Mouse (Mus musculus) gastrocnemius, postnatal 14 days (tissue): ENCODE measurements around the gene Prrt3. TPM values are rescaled to one million over a fixed set of nuclear protein-coding genes. Genes with fewer than 3 reads are reported as not detected.

Experiments
- DNase-seq: peaks from one replicate; pipeline ENCODE4 v3.0.0; 2021; ENCODE audit warnings: mixed read lengths
- intact Hi-C: fragments of 180-260 bp; cut with DNase I; formaldehyde crosslinking; loops from one replicate; pipeline ENCODE4 v1.15.1; 2025; ENCODE audit warnings: low total_unique reads
- total RNA-seq, 2 experiments: library from RNA; stranded (reverse); gene quantifications; 2 replicates each; pipeline ENCODE4 v1.2.3; 2021

The Prrt3 gene
- total RNA-seq, 2 experiments from 2014 or later = 0.11 to 0.12 TPM

DNA sequence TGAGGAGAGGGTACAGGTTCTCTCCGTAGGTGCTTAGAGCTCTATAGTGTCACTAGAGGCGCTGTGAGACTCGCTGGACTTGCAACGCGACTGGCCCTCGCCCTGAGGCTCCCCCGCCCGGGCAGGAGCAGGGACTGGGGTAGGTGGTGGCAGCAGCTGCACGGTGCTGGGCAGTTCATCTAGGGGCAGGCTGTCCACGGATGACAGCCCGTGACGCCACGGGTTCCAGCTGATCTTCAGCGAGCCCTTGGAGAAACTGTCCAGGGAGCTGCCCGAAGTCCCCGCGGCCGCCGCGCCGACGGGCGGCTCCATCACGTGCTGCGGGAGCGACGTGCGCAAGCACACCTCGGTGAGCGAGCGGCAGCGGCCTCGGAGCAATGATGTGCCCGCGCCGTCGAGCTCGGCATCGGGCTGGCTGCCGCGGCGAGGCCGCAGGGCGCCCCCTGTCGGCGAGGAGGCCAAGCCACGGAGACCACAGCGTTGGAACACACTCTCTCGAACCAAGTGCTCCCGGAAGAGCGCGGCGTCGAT, 7.4 kb downstream of the Prrt3 start:
- DNase-seq = peak; percentile 82

DNA sequence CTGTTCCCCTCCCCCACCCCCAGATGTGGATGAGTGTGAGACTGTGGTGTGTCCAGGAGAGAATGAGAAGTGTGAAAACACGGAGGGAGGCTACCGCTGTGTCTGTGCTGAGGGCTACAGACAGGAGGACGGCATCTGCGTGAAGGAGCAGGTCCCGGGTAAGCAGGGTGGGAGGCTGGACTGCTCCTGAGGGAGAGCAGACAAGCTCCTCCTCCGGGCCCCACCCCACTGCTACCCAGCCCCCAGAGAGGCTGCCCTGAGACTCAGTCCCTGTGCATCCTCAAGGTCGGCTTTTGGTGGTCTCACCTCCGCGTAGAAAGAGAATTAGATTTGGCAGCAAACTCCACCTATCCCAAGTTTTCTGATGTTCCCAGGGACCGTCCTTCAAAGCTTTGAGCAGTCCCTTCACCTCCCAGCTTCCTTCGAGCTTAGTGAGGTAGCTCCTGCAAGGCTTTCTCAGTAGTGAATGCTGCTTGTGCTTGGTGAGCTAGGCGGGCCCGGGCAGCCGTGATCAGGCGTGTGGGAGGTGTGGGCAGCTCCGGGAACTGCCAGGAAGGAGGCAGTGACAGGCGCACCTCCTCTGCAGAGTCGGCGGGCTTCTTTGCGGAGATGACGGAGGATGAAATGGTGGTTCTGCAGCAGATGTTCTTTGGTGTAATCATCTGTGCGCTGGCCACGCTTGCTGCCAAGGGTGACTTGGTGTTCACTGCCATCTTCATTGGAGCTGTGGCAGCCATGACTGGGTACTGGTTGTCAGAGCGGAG, 9.4 kb downstream of the Prrt3 start:
- no peak for DNase-seq
- intact Hi-C loops = no loop called here

More for the DNA sequence above, 7.4 kb downstream of the Prrt3 start:
- intact Hi-C loops = no loop called here

DNA sequence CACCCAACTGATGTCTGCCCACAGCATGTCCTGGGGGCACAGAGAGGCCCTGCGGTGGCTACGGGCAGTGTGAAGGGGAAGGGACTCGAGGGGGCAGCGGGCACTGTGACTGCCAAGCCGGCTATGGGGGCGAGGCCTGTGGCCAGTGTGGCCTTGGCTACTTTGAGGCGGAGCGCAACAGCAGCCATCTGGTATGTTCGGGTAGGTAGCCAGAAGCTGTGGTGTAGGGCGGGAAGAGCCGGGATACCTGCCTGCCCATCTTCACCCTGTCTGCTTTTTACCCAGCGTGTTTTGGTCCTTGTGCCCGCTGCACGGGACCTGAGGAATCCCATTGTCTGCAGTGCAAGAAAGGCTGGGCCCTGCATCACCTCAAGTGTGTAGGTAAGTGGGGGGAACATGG, 12.3 kb downstream of the Prrt3 start:
- no peak for DNase-seq
- intact Hi-C loops = no loop called here

DNA sequence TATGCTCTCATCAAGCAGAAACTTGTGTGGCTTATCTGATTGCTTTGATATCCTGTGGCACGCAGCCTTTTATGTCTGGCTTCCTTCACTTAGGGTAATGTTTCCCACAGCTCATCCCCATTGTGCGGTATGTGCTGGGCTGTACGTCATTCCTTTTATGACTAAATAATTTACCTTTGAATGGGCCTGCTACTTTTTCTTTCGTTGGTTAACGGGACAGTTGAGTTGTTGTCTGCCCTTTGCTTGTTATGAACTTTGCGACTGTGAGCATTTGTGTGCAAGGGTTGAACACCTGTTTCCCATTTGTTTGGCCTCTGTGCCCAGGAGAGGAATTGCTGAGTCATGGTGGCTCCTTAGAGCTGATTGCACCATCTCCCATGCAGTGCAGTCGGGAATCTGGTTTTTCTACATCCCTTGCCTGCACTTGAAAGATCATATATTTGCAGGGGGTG, 14.6 kb downstream of the Prrt3 start:
- intact Hi-C loops = no loop called here

DNA sequence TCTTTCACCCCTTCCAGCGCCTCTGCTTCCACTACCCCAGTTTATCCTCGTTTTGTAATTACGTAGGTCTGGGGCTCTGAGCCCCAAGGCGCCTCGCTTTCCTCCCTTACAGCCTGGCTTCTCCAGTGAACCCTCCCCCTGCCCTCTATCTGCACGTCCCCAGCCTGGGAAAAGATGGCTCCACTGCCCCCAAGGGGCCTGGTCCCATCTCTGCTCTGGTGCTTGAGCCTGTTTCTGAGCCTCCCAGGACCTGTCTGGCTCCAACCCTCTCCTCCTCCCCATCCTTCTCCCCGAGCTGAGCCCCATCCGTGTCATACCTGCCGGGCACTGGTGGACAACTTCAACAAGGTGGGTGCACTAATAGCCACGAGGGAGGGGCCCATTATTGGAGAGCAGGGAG, 18.0 kb downstream of the Prrt3 start:
- intact Hi-C loops = no loop called here
- DNase-seq = no peak

More for the DNA sequence above, 14.6 kb downstream of the Prrt3 start:
- DNase-seq = no peak

DNA sequence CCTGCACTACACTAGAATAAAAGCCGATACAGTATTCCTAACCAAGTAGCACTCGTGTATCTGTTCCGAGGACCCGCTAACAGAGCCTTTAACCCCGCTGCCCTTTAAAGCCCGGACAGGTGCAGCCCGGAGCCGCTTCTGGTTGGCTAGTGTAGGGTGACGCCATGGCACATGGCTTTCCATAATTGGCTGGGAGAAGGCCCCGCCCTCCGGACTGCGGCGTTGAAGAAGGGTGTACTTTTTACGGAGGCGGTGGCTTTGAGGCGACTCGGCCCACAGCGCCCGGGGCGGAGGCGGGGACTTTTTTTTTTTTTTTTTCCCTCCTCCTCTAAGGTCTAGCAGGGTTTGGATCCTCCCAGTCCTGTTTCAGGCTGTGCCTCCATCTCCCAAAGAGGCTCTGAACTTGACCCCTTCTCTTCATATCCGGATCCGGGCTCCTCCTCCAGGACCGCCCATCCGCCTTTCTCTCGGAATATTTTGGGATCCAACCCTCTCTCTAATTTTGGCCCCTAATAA, 18.6 kb downstream of the Prrt3 start, which contains the start of gene Creld1:
Gene Creld1, plus strand, starts transcription at position 198 of the 516 bp plus-strand sequence.
- peak; percentile 94 for DNase-seq
- intact Hi-C loops = no loop called here

DNA sequence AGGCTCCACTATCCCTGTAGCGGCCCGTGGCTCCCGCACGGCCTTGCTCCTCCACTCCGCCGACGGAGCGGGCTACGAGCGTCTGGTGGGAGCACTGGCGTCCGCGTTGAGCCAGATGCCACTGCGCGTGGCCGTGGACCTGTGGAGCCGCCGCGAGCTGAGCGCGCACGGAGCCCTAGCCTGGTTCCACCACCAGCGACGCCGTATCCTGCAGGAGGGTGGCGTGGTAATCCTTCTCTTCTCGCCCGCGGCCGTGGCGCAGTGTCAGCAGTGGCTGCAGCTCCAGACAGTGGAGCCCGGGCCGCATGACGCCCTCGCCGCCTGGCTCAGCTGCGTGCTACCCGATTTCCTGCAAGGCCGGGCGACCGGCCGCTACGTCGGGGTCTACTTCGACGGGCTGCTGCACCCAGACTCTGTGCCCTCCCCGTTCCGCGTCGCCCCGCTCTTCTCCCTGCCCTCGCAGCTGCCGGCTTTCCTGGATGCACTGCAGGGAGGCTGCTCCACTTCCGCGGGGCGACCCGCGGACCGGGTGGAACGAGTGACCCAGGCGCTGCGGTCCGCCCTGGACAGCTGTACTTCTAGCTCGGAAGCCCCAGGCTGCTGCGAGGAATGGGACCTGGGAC, 19.1 kb downstream of the Prrt3 start:
- DNase-seq = peak; percentile 48
- intact Hi-C loops = no loop called here

DNA sequence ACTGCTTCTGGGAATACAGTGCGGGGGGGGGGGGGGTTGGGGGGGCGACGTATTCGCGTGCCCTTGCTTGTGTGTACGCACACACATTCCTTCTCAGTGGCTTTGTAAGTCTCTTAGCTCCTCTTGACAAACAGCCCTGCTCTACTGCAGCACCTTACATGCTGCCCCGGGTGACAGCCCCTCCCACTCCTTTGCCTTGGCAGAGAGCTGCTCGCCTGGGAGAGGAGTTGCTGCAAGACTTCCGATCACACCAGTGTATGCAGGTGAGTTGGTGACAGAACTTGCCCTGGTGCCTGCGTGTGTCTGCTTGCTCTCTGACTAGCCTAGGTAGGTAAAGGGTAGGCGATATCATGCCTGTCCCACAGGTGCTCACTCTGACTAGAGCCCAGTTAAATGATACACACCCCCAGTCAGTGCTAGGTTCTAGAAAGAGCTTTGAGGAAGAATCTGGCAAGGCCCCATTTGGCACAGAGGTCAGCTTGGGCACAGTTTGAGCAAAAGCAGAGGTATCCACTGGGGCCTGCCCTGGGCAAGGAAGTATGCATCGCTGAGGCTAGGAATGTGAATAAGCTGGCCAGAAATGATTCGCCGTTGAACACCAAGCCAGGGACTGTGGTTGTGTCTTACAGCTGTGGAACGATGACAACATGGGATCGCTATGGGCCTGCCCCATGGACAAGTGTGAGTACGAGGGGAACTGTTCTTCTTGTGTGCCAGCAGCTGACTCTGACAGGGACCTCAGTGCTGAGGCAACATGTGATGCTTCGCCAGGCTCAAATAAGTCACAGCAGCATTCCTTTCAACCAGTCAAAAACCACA, 21.0 kb downstream of the Prrt3 start:
- DNase-seq = no peak

DNA sequence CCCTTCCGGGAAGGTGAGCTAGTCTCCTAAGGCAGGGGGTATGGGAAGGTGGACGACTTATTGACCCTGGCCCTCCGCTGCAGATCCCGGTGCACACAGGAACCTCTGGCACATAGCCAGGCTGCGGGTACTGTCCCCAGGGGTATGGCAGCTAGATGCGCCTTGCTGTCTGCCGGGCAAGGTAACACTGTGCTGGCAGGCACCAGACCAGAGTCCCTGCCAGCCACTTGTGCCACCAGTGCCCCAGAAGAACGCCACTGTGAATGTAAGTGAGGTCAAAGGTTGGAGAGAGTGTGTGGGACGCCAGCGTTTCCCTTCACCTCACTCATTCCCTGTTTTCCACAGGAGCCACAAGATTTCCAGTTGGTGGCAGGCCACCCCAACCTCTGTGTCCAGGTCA, 22.8 kb downstream of the Prrt3 start:
- DNase-seq = no peak
- intact Hi-C loops = no loop called here

More for the DNA sequence above, 21.0 kb downstream of the Prrt3 start:
- intact Hi-C loops = no loop called here

DNA sequence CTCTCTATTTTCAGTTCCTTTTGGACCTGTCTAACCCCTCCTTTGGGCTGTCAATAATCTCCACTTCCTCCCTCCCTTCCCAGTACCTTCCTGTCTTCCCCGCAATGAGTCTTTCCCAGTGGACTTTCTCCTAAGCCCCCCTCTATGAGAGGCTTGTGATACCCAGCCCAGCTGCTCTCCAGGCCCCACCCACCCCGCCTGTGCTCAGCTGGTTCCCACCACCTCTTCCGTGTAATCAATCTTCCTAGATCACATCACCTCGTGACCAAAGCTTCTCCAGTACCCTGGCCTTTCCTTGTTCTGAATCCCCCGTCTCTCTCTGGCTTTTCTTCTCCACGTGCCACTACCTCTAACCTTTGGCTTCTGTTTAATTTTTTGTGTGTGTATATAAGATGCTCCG, 24.4 kb downstream of the Prrt3 start:
- intact Hi-C loops = no loop called here
- no peak for DNase-seq

DNA sequence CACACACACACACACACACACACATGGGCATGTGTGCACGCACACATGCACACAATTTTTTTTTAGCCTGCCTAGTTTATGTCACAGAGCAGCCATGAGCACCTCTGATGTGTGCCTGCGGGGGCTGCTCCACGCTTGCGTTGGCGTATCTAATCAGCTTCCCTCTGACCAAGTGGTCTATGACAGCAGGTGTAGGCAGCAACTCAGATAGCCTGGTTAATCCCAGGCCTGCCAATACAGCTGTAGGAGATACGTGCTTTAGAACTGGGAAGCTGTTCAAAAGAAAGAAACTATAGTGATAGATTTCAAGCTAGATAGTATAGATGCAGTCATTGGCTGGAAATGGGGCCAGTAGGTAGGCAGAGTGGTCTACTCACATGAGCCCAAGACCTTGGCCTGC, 28.0 kb downstream of the Prrt3 start:
- no peak for DNase-seq
- intact Hi-C loops = no loop called here

DNA sequence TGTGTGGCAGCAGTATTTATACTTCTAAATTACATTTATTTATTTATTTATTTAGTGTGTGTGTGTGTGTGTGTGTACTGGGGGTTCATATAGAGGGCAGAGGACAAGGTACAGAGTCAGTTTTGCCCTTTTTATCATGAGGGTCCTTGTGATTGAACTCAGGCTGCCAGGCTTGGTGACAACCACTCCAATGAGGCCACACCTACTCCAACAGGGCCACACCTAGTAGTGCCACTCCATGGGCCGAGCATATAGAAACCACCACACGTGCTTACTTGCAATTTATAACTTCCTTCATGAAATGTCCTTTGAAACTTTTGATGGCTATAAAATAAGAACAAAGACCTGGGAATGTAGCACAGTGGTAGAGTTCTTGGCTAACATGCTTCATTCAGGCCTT, 28.5 kb downstream of the Prrt3 start:
- intact Hi-C loops = no loop called here
- no peak for DNase-seq

DNA sequence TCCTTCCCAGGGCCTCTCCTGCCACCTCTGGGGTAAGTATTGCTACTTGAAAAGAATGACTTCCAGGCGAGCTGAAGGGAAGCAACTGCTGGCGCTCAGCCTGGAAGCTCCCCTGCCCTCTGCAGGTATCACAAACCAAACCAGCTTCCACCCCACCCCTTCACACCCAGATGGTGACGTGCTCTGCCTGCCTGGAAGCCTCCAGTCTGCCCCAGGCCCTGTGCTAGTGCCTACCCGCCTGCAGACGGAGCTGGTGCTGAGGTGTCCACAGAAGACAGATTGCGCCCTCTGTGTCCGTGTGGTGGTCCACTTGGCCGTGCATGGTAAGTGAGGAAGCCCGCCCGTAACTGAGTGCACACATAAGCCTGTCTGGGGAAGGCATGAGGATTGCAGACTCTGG, 29.7 kb downstream of the Prrt3 start:
- DNase-seq = no peak
- intact Hi-C loops = no loop called here

DNA sequence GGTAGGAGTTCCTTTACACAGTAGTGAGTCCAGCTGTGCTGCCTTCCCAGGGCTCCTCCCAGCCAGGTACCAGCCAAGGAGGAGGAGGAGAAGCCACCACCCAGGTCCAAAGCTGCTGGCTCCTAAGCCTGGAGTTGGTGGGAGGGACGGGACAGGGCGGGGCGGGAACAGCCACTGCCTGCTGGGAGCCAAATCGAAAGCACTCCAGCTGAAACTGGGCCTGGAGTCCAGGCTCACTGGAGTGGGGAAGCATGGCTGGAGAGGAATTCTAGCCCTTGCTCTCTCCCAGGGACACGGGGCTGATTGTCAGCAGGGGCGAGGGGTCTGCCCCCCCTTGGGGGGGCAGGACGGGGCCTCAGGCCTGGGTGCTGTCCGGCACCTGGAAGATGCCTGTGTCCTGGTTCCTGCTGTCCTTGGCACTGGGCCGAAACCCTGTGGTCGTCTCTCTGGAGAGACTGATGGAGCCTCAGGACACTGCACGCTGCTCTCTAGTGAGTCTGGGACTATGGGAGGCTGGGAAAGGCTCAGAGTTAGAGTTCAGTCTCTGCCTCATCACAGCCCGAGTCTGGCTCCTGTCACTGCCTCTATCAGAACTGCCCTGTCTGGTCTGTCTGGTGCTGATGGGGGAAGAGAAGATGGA, 30.3 kb downstream of the Prrt3 start, which contains the start of gene Il17rc:
Gene Il17rc, plus strand, starts transcription at position 131 of the 640 bp plus-strand sequence.
- intact Hi-C loops = no loop called here
- DNase-seq = peak; percentile 76

DNA sequence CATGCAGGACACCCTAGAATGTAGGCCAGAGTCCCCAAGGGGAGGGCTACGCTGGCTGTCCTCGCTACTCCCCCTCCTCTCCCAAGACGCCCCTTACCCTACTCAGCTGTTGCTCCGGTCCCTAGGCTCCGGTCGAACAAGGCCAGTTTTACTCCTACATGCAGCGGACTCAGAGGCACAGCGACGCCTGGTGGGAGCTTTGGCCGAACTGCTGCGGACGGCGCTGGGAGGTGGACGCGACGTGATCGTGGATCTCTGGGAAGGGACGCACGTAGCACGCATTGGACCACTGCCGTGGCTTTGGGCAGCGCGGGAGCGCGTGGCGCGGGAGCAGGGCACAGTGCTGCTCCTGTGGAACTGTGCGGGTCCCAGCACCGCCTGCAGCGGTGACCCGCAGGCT, 32.3 kb downstream of the Prrt3 start:
- peak; percentile 82 for DNase-seq

DNA sequence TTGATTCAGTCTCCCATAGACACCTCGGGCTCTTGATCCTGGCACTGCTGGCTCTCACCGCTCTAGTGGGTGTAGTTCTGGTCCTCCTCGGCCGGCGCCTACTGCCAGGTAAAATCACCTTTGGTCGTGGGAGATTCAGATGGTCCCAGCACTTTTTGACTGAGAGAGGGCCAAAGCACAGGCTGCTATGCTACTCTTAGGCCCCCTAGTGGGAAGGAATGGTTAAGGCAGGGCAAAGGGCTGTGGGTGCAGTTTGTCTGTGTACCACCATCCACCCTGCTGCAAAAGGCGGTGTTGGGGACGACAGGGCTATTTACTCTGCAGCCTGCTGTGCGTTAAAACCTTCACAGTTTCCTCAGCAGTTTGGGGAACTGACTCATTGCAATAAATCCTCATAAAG, 32.7 kb downstream of the Prrt3 start:
- intact Hi-C loops = loop anchor here (5.0 kb wide), 1 partner anchor 42 kb away; no protein-coding TSS in a partner anchor
- DNase-seq = peak; percentile 61

More for the DNA sequence above, 32.3 kb downstream of the Prrt3 start:
- intact Hi-C loops = loop anchor here (5.0 kb wide), 1 partner anchor 42 kb away; no protein-coding TSS in a partner anchor

DNA sequence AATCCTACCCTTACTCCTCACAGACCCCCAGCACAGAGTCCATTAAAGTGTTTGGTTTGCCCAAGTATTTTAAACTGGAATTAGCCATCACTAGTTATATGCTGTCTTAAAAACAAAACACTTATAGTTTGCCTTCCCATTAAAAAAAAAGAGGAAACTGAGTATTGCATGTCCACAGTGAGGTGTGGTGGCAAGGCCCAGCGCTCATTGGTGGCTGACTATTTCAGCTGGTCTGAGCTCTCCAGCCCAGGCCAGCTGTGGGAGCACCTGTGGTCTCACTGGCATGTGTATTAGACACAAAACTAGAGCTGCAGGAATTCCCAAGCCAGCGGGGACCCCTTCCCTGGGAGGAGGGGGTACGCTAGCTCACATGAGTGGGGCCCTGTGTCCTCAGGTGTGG, 33.2 kb downstream of the Prrt3 start:
- DNase-seq = no peak

DNA sequence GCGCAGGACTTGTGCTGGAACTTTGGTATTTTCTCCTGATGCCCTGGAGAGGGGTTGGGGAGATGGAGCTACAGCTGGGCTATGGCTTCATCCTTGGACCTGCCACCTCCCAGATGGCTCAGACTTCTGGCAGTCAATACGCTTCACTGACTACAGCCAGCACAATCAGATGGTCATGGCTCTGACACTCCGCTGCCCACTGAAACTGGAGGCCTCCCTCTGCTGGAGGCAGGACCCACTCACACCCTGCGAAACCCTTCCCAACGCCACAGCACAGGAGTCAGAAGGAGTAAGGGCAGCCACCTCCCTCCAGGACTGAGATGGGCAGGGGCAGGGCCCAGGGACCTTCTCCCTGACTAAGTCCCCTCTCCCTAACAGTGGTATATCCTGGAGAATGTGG, 36.1 kb downstream of the Prrt3 start:
- peak; percentile 26 for DNase-seq
- intact Hi-C loops = loop anchor here (5.0 kb wide), 1 partner anchor 38 kb away; no protein-coding TSS in a partner anchor

More for the DNA sequence above, 33.2 kb downstream of the Prrt3 start:
- intact Hi-C loops = loop anchor here (5.0 kb wide), 1 partner anchor 41 kb away; no protein-coding TSS in a partner anchor

DNA sequence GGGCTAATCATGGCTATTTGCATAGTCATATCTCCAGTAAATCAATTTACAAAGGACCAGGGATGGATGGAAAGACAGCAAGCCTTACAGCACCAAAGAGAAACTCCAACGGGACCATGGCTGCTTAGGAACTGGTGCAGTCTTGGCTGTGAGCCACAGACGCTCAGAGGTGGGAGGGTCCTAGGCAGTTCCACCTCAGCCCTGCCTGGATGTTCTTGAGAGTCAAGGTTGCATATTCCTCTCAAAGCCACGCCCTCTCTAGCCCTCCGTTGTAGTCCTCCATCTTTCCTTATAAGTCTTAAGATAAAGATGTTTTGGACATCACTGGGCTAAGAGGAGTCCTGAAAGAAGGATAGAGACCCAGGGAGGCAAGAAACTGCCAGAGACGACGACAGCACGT, 37.7 kb downstream of the Prrt3 start:
- intact Hi-C loops = no loop called here
- no peak for DNase-seq
